Mouse (Mus musculus) hindbrain, postnatal 0 days (tissue): ENCODE data around the gene Fam78b. TPM values are rescaled to one million over a fixed set of nuclear protein-coding genes. Genes with fewer than 3 reads are reported as not detected.

ENCODE experiments used
- ATAC-seq: fragments of 200-750 bp; cut with Nextera tagmentation; 2 replicates; pipeline ENCODE4 v1.8.0; 2017; ENCODE audit warnings: mild to moderate bottlenecking, moderate TSS enrichment, moderate library complexity
- DNase-seq: peaks from one replicate; pipeline ENCODE4 v3.0.0-alpha.2; 2015; ENCODE audit warnings: low spot score
- H3K27ac ChIP-seq: fragments of 300-500 bp; sonication (generic); 2 replicates; pipeline ENCODE4 v1.5.1; 2014; ENCODE audit warnings: mild to moderate bottlenecking
- H3K27me3 ChIP-seq: fragments of 300-500 bp; sonication (generic); 2 replicates; pipeline ENCODE4 v1.6.1; 2014; ENCODE audit warnings: low read length, mixed read lengths; ENCODE audit not compliant: insufficient read depth
- H3K36me3 ChIP-seq: fragments of 300-500 bp; sonication (generic); 2 replicates; pipeline ENCODE4 v1.6.1; 2014; ENCODE audit warnings: low read length, mixed read lengths; ENCODE audit not compliant: insufficient read depth
- H3K4me1 ChIP-seq: fragments of 300-500 bp; sonication (generic); 2 replicates; pipeline ENCODE4 v1.6.1; 2014; ENCODE audit warnings: antibody characterized with exemption, low read length, mixed read lengths; ENCODE audit not compliant: insufficient read depth
- H3K4me2 ChIP-seq: fragments of 300-500 bp; sonication (generic); 2 replicates; pipeline ENCODE4 v1.6.1; 2014; ENCODE audit warnings: low read depth, mild to moderate bottlenecking, low read length, moderate library complexity, mixed read lengths
- H3K4me3 ChIP-seq: fragments of 300-500 bp; sonication (generic); 2 replicates; pipeline ENCODE4 v1.5.1; 2014; ENCODE audit warnings: low read length
- H3K9ac ChIP-seq: fragments of 300-500 bp; sonication (generic); replicated peaks from 2 replicates; pipeline ENCODE4 v1.6.1; 2014; ENCODE audit warnings: mild to moderate bottlenecking, low read length, moderate library complexity, mixed read lengths
- H3K9me3 ChIP-seq: fragments of 300-500 bp; sonication (generic); 2 replicates; pipeline ENCODE4 v1.6.1; 2016; ENCODE audit warnings: low read length, mixed read lengths
- CTCF ChIP-seq: IDR thresholded peaks from 2 replicates; pipeline ENCODE4 v1.5.1; 2016; ENCODE audit warnings: antibody characterized with exemption, control low read depth, low read depth
- WGBS: fragments of 180-500 bp; shearing (Covaris S2); extraction: QIAGEN DNeasy Blood & Tissue Kit; methylation state at CpG from one replicate; pipeline ENCODE4 v1.1.7; 2014; 5-methylcytosine and 5-hydroxymethylcytosine counted together
- polyA plus RNA-seq: library from polyadenylated mRNA; unstranded; fragments of >200 nt; fragmentation: Nextera tagmentation; extraction: Ambion mirVana; gene quantifications from 2 replicates; pipeline ENCODE4 v1.2.1, GENCODE M21; 2015
- total RNA-seq: library from RNA; depleted of rRNA; stranded (reverse); fragments of >200 nt; gene quantifications from 2 replicates; pipeline ENCODE4 v1.2.3, GENCODE M21; 2014

The Fam78b gene
- total and polyA plus RNA-seq, 2 experiments from 2014 or later, result 5.7 to 17.1 TPM

DNA sequence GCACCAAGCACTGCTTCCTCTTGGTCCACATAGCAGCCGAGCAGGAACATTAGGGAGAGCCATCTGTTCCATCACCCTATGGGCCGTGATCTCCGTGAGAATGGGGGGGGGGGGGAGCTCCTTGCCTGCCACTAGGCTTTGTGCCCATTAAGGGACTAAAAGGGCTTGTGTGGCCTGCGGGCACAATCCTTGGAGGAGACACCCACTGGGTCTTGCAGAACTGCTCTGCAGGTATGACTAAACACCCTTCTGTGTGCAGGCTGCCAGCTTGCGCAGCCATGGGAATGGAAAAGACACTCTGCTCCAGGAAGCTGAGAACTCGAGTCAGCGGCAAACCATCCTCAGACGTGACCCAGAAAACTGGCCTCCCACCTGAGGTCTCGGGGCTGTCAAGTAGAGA, 68.5 kb downstream of the Fam78b start:
- H3K4me3 ChIP-seq, result no peak overlapping the region
- no peaks in the 10 kb centered on the region for H3K9me3 ChIP-seq
- TF ChIP-seq CTCF, result no peak
- H3K36me3 ChIP-seq, result no peaks in the 10 kb centered on the region
- 44% methylated on average over 9 of the region's 9 CpGs for WGBS
- ATAC-seq, result no peak
- H3K4me2 ChIP-seq, result no peak overlapping the region
- peak; percentile 13 for DNase-seq
- no peaks in the 10 kb centered on the region for H3K27me3 ChIP-seq
- H3K27ac ChIP-seq, result no peak overlapping the region
- H3K9ac ChIP-seq, result no peak overlapping the region
- H3K4me1 ChIP-seq, result peaks cover 2% of the 10 kb centered on the region; the same call in 1 of the 2 replicates

DNA sequence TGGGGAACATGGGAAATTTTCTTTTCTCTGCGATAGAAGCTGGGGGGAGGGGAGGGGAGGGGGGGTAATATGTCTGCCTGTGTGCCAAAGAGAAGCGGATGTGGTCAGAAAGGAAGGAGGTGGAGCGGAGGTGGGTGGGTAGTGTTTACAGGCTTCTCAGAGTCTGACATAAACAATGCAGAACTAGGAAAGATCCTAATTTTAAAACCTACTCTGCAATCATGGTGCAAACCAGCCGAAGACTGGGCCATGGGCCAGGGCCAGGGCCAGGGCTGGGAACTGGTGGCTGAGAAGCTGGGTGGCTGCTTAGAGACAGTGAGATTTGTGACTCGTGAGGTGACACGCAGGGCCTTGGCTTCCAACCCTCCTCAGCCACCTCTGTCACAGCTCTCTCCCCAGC, 69.1 kb downstream of the Fam78b start:
- ATAC-seq (no peak), DNase-seq (no peak)
- 58% methylated on average over 6 of the region's 6 CpGs for WGBS
- Histone ChIP-seq H3K9ac (no peak overlapping the region), H3K27me3 (no peaks in the 10 kb centered on the region), H3K36me3 (no peaks in the 10 kb centered on the region), H3K27ac (no peak overlapping the region), H3K4me3 (no peak overlapping the region), H3K4me1 (peaks cover 1% of the 10 kb centered on the region; the same call in 1 of the 2 replicates), H3K4me2 (no peak overlapping the region), H3K9me3 (no peaks in the 10 kb centered on the region)
- TF ChIP-seq CTCF, result no peak

DNA sequence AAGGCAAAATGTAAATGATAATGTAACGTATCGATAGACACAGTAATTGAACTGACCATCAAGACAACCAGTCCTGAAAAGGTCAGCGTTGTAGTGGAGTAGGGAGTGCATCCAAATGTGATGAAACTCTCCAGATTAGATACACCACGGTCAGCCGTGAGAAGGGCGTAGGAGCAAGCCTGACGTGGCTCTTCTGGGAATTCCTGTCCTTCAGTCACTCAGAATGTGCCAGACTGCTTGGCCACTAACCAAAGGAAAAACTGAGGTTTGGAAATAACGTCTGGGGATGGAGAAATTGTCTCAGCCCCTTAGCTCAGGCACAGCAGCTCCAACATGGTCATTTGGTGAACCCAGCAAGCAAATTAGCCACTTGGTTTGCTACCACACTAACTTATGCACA, 74.5 kb downstream of the Fam78b start:
- no peaks in the 10 kb centered on the region for H3K36me3 ChIP-seq
- H3K27ac ChIP-seq, result no peak overlapping the region
- H3K9me3 ChIP-seq, result no peaks in the 10 kb centered on the region
- DNase-seq (no peak), ATAC-seq (no peak)
- H3K9ac ChIP-seq, result no peak overlapping the region
- no peak for TF ChIP-seq CTCF
- no peak overlapping the region for H3K4me2 ChIP-seq
- no peak overlapping the region for H3K4me3 ChIP-seq
- no peaks in the 10 kb centered on the region for H3K4me1 ChIP-seq
- no peaks in the 10 kb centered on the region for H3K27me3 ChIP-seq
- WGBS, result 69% methylated on average over 8 of the region's 8 CpGs

DNA sequence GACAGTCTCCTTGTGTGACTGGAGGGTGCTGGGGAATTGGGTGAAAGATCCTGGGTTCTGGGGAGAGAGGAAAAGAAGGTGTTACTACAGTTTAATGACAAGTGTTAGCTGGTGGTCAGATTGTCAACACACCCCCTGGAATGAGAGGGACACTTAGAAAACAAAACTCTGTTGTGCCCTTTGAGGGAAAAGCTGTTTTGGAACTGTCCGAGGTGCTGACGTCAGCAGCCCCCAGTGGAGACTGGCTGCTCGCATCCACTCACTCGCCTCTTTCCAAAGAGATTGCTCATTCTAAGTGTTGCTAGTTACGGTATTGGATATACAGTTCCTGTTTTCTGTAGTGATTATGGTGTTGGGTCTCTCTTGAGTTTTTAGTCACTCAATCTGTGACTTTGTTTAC, 78.3 kb downstream of the Fam78b start:
- Histone ChIP-seq H3K27ac (no peak overlapping the region), H3K27me3 (no peaks in the 10 kb centered on the region), H3K9me3 (no peaks in the 10 kb centered on the region), H3K4me2 (no peak overlapping the region), H3K4me1 (no peaks in the 10 kb centered on the region), H3K9ac (no peak overlapping the region), H3K4me3 (no peak overlapping the region), H3K36me3 (no peaks in the 10 kb centered on the region)
- DNase-seq (no peak), ATAC-seq (no peak)
- 53% methylated on average over 5 of the region's 5 CpGs for WGBS
- TF ChIP-seq CTCF, result no peak

DNA sequence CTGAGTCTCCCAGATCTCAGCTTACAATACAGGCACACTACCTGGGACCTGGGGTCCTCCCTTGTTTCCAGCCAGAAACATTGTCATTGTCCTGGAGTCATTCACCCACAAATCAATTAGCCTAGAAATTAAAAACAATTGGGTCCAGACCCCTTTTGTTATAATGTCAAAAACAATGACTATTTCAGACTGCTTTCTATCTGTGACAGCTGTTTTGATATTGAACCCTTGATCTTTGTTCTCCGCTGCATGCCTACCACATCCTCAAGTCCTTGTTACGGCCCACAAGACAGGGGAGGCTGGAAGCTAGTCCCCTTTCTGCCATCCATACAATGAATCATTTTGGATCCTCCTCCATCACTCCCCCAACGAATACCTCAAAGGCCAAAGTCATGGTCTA, 80.7 kb downstream of the Fam78b start:
- H3K9ac ChIP-seq, result no peak overlapping the region
- ATAC-seq (no peak), DNase-seq (no peak)
- no peaks in the 10 kb centered on the region for H3K4me1 ChIP-seq
- TF ChIP-seq CTCF, result no peak
- WGBS, result 54% methylated on average over 3 of the region's 3 CpGs
- no peaks in the 10 kb centered on the region for H3K9me3 ChIP-seq
- no peak overlapping the region for H3K27ac ChIP-seq
- no peaks in the 10 kb centered on the region for H3K27me3 ChIP-seq
- H3K4me2 ChIP-seq, result no peak overlapping the region
- no peaks in the 10 kb centered on the region for H3K36me3 ChIP-seq
- H3K4me3 ChIP-seq, result no peak overlapping the region

DNA sequence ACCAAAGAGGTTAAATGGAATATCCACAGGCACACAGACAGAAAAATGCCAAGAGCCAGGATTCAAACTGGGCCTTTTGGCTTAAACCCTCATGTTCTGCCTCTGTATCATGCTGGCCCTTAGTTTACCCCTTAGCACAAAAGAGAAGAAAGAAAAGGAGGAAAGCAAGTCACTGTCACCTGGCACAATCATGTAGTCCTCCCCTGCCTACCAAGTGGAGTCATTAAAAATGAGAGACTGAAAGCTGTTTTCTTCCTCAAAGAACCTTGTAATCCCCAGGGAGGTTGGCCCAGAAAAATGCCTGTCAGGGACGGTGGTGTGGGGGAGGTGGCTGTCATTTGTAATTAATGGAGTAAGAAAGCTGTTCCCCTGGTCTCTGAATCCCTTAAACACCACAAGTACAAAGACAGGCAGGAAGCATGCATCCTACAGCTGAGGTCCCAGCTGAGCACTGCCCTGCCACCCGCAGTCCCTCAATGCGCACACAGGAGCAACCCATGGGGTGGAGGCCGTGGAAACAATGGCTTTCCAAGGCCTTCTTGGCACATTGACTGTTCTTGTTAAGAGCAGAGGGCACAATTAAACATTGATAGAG, 81.4 kb downstream of the Fam78b start:
- Histone ChIP-seq H3K4me3 (no peak overlapping the region), H3K36me3 (no peaks in the 10 kb centered on the region), H3K9ac (no peak overlapping the region), H3K9me3 (no peaks in the 10 kb centered on the region), H3K27me3 (no peaks in the 10 kb centered on the region), H3K4me1 (no peaks in the 10 kb centered on the region), H3K27ac (no peak overlapping the region), H3K4me2 (no peak overlapping the region)
- 12% methylated on average over 4 of the region's 4 CpGs for WGBS
- TF ChIP-seq CTCF, result no peak
- peak; percentile 42 for DNase-seq
- ATAC-seq, result 0 out of 2 replicates have a peak, but pooled peaks have one; percentile 54

DNA sequence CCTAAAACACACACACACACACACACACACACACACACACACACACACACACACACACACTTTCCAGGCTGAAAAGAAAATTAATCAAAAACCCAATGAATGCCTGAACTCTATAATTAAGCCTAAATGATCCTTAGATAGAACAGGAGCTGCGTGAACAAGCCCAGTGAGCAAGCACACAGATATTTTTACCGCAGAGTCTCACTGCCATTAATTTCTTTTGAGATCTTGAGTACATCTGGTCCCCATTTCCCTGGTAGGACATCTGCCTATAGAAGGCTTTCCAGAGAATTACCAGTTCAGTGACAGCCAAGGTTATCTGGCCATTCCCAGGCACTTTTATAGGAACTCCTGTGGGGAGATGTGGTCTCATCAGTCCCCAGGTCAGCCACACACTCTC, 82.0 kb downstream of the Fam78b start:
- 58% methylated on average over 2 of the region's 2 CpGs for WGBS
- no peak overlapping the region for H3K9ac ChIP-seq
- H3K9me3 ChIP-seq, result no peaks in the 10 kb centered on the region
- no peak overlapping the region for H3K4me3 ChIP-seq
- H3K27ac ChIP-seq, result no peak overlapping the region
- no peaks in the 10 kb centered on the region for H3K36me3 ChIP-seq
- H3K4me1 ChIP-seq, result no peaks in the 10 kb centered on the region
- no peaks in the 10 kb centered on the region for H3K27me3 ChIP-seq
- H3K4me2 ChIP-seq, result no peak overlapping the region
- no peak for TF ChIP-seq CTCF
- DNase-seq, result no peak
- ATAC-seq, result no peak
